Mouse (Mus musculus) bone marrow, adult 2 months (tissue): ENCODE measurements around the gene Tnfrsf14.

Source experiments
- CTCF ChIP-seq: fragments of 200-500 bp; IDR thresholded peaks from 2 replicates; pipeline ENCODE4 v1.5.1; 2011; ENCODE audit warnings: low read length, control low read depth; ENCODE audit not compliant: control insufficient read depth, insufficient read depth
- POLR2A ChIP-seq: fragments of 200-500 bp; IDR thresholded peaks from 2 replicates; pipeline ENCODE4 v1.6.1; 2011; ENCODE audit warnings: low read depth, mild to moderate bottlenecking, control low read depth, low read length, borderline replicate concordance; ENCODE audit not compliant: control insufficient read depth

- no peak for TF ChIP-seq CTCF
- TF ChIP-seq POLR2A: no peak
Measured at GRCm38 (mm10) chr4:154927899-154928337, 445 bp downstream of the Tnfrsf14 start.
